Mouse (Mus musculus): ENCODE measurements around the gene Wrap53.

GRCm38 (mm10) chr11:69553341-69553721 is 26.7 kb downstream of the Wrap53 start:
- TF ChIP-seq CTCF (IDR thresholded peaks at IDR 0.05; ENCODE audit: low read depth) (no peak), EP300 (IDR thresholded peaks at IDR 0.05; ENCODE audit: low read depth) (no peak)

Measured in heart, postnatal 0 days (tissue).